Mouse (Mus musculus) E14TG2a.4 (cell line): Measurements from ENCODE around the gene Lrrc9.

Experiments used
- CTCF ChIP-seq: conservative IDR thresholded peaks from 2 replicates; pipeline ENCODE4 v1.5.1; 2014; ENCODE audit warnings: low read length
- NANOG ChIP-seq: IDR thresholded peaks from 2 replicates; pipeline ENCODE4 v1.6.1; 2014; ENCODE audit warnings: borderline replicate concordance, low read length, mixed read lengths

- no peak for TF ChIP-seq CTCF
- TF ChIP-seq NANOG: no peak
Measured at GRCm38 (mm10) chr12:72525588-72525987, 83.9 kb downstream of the Lrrc9 start.
